Mouse (Mus musculus) mature B cell (primary cell): ENCODE measurements around the gene Spic.
"Not testable (repeated sequence)": the region's sequence is repeated elsewhere in the genome, so short reads cannot be mapped to it uniquely, and the experiment has no call there.

Source experiments
- in situ Hi-C: fragments of 300-500 bp; cut with MboI; formaldehyde crosslinking; loops from 2 replicates; pipeline ENCODE4 v1.14.3; 2019

Gene Spic

GRCm38 (mm10) chr10:88684925-88685324, at the start of gene Spic:
Gene Spic (minus strand): TSS chr10:88685015.
- in situ Hi-C loops = no loop called here

GRCm38 (mm10) chr10:88732309-88732622, 47.5 kb upstream of the Spic start:
- in situ Hi-C loops = loop anchor here (25.0 kb wide), 1 partner anchor 345 kb away; the partner anchor contains the start of genes Dram1 and Gnptab

- in situ Hi-C loops = loop anchor here (25.0 kb wide), 1 partner anchor 344 kb away; the partner anchor contains the start of genes Dram1 and Gnptab
Observed at GRCm38 (mm10) chr10:88731496-88732308, 46.9 kb upstream of the Spic start.

- in situ Hi-C loops = loop anchor here (25.0 kb wide), 1 partner anchor 344 kb away; the partner anchor contains the start of genes Dram1 and Gnptab
Observed at GRCm38 (mm10) chr10:88730571-88731495, 46.0 kb upstream of the Spic start, which contains the start of gene Arl1. Gene Arl1 (plus strand): TSS chr10:88730858.

GRCm38 (mm10) chr10:88728166-88728565, 43.4 kb upstream of the Spic start:
- in situ Hi-C loops = loop anchor here (25.0 kb wide), 1 partner anchor 341 kb away; the partner anchor contains the start of genes Dram1 and Gnptab

- in situ Hi-C loops = loop anchor here (25.0 kb wide), 1 partner anchor 340 kb away; the partner anchor contains the start of genes Dram1 and Gnptab
Observed at GRCm38 (mm10) chr10:88727128-88727527, 42.3 kb upstream of the Spic start.

- in situ Hi-C loops = loop anchor here (25.0 kb wide), 1 partner anchor 338 kb away; the partner anchor contains the start of genes Dram1 and Gnptab
Observed at GRCm38 (mm10) chr10:88725343-88725742, 40.5 kb upstream of the Spic start.

- in situ Hi-C loops = no loop called here
Observed at GRCm38 (mm10) chr10:88719618-88720017, 34.8 kb upstream of the Spic start.

- in situ Hi-C loops = no loop called here
Observed at GRCm38 (mm10) chr10:88717756-88718025, 32.9 kb upstream of the Spic start.

GRCm38 (mm10) chr10:88716986-88717755, 32.4 kb upstream of the Spic start:
- in situ Hi-C loops = no loop called here

GRCm38 (mm10) chr10:88715621-88716020, 30.8 kb upstream of the Spic start:
- in situ Hi-C loops = no loop called here

- in situ Hi-C loops = no loop called here
Observed at GRCm38 (mm10) chr10:88714744-88715143, 29.9 kb upstream of the Spic start.

- in situ Hi-C loops = no loop called here
Observed at GRCm38 (mm10) chr10:88712359-88712758, 27.5 kb upstream of the Spic start.

- in situ Hi-C loops = no loop called here
Observed at GRCm38 (mm10) chr10:88708671-88709523, 24.1 kb upstream of the Spic start.

GRCm38 (mm10) chr10:88700938-88701337, 16.1 kb upstream of the Spic start:
- in situ Hi-C loops = no loop called here

- in situ Hi-C loops = no loop called here
Observed at GRCm38 (mm10) chr10:88682904-88683563, 1.8 kb downstream of the Spic start.

- in situ Hi-C loops = no loop called here
Observed at GRCm38 (mm10) chr10:88672825-88673224, 12.0 kb downstream of the Spic start.

GRCm38 (mm10) chr10:88672123-88672522, 12.7 kb downstream of the Spic start:
- in situ Hi-C loops = no loop called here

GRCm38 (mm10) chr10:88669719-88670118, 15.1 kb downstream of the Spic start:
- in situ Hi-C loops = no loop called here

GRCm38 (mm10) chr10:88663856-88664255, 21.0 kb downstream of the Spic start:
- in situ Hi-C loops = not testable (repeated sequence)
